Mouse (Mus musculus): ENCODE results near the gene Ctcf.
"Not testable (repeated sequence)": the region's sequence is repeated elsewhere in the genome, so short reads cannot be mapped to it uniquely, and the experiment has no call there.

The Ctcf gene

GRCm38 (mm10) chr8:105636018-105636962 lies at the start of gene Ctcf:
TSS of gene Ctcf (plus strand) at chr8:105636568.
- DNase-seq (ENCODE audit: low read depth): peak; percentile 96

- no peak for DNase-seq (ENCODE audit: low read depth)
These were observed 43.9 kb upstream of the Ctcf start for GRCm38 (mm10) chr8:105592431-105592830.

- no peak for DNase-seq (ENCODE audit: low read depth)
These were observed 42.5 kb upstream of the Ctcf start for GRCm38 (mm10) chr8:105593859-105594258.

- no peak for DNase-seq (ENCODE audit: low read depth)
These were observed 41.7 kb upstream of the Ctcf start for GRCm38 (mm10) chr8:105594451-105595242.

GRCm38 (mm10) chr8:105596362-105597034 lies 39.9 kb upstream of the Ctcf start:
- peak; percentile 83 for DNase-seq (ENCODE audit: low read depth)

DNA sequence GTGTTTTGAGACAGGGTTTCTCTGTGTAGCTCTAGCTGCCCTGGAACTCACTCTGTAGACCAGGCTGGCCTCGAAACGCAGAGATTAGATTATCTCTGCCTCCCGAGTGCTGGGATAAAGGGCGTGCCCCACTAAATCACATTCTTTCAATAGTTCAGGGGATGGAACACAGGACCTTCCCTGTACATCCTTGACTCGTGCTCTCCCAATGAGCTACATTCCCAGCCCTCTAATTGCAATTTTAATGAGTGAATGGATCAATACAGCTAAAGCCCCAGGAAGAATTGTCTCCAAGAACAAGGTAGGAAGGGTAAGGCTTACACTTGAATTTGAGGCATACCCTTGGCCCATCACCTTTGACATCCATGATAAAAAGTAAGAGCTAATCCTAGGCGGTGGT lies 37.6 kb upstream of the Ctcf start:
- DNase-seq (ENCODE audit: low read depth): no peak

DNA sequence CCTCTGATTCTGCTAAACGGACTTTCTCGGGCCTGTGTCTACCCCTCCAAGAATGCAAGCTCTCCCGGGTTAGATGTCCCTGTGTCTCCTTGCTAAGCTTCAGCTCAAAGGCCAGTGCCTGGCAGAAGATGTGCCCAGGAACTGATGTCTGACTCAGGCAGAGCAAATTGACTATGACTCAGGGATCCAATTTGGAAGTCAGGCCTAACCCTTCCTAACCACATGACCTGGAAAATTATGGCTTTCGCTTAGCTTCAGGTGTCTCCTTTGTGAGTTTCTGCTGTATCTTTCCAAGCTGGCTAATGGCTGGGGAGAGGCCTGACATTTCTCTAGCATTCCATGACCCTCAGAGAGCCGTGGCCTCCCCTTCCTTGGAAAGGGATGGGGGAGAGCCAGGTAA lies 35.1 kb upstream of the Ctcf start:
- no peak for DNase-seq (ENCODE audit: low read depth)

DNA sequence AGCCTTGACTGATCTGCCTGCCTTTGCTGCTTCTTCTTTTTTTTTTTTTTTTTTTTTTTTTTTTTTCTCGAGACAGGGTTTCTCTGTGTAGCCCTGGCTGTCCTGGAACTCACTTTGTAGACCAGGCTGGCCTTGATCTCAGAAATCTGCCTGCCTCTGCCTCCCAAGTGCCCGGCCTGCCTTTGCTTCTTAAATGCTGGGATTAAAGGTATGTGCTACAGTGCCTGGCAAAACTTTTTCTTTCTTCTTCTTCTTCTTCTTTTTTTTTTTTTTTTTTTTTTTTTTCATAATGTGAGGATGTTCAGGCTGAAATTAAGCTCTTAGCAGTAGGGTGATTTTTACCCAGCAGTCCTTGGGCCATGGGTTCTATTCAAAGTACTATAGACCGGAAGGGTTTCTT lies 33.8 kb upstream of the Ctcf start:
- not testable (repeated sequence) for DNase-seq (ENCODE audit: low read depth)

DNA sequence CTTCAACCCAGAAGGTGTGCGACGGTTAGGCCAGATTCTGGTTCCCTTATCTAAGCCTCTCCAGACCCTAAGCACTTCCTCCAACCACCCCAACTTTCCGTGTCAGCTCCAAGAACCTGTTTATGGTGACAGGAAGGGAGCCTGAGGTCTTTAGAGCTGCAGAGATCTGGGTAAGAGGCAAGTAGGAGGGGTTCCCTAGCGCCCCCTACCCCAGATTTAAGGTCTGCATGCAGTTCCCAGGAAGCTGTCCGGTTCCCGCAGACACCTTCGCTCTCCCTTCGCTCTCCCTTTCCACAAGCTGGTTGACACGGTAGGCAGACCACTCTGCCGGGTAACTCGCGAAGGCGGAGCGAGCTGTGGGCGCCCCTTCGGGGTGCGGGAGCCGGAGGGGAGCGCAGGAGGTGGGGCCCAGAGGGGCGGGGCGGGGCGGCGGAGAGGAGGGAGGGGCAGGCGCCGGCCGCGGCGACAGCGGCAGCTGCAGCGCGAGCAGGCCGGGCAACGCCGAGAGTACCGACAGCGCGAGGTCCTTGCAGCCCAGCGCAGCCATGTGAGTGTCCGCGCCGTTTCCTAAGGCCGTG lies 31.5 kb upstream of the Ctcf start, which contains the start of gene Ripor1:
Gene Ripor1 (plus strand): TSS at position 452 of the 578 bp plus-strand sequence.
- peak; percentile 90 for DNase-seq (ENCODE audit: low read depth)

GRCm38 (mm10) chr8:105605491-105606188 lies 30.7 kb upstream of the Ctcf start:
- peak; percentile 73 for DNase-seq (ENCODE audit: low read depth)

DNA sequence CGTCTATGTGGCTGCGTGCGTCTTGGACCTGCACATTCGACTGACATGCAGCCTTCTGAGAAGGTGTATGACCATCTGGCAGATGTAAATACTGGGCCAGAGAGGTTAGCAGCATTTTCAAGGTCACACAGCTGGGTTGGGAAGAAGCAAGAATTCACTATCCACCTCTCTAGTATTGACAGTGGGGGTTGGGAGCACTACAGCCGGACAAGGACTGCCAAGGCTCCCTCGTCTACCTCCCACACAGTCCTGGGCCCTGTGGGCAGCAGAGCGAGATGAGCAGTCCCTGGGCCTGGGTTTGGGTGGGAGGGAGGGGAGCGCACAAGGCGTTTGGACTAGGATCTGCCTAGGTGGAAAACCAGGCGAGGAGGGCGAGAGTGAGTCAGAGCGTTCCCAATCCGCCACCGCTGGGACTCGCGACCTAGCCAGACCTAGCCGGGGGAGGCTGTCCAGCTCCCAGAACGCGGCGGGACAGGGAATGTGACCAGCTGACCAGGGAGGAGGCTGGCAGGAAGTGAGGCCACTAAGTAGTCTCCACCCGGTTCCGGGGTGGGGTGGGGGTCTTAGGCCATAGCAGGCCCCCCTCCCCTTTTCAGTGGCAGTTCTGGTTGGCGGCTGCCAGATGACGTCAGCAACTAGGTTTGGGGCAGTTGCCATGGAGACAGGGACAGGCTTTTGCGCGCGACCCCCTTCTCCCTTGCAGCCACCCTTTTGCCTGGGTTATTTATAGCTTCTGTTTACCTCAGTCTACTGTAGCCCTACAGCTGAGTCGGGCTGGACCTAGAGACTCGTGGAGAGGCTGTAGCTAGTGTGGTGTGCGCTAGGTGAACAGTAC lies 30.0 kb upstream of the Ctcf start:
- peak; percentile 77 for DNase-seq (ENCODE audit: low read depth)

DNA sequence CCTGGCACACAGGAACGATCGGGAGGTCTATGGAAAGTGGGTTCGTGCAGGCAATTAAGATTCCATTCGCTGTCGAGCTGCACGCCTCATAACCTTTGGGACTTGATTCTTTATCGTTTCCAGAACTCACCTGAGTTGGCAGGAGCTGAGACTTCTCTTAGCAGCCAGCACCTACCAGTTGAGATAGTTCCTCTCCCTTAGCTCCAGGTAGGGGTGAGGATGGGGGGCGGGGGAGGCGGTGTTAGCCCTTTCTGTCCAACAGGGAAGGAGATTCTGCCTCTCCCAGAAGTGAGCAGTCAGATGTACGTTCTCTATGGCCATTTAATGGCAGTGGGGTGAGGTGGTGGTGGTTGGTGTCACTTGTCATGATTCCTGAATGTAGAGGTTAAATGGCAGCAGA lies 29.3 kb upstream of the Ctcf start:
- no peak for DNase-seq (ENCODE audit: low read depth)

- peak; percentile 81 for DNase-seq (ENCODE audit: low read depth)
These were observed 28.7 kb upstream of the Ctcf start for GRCm38 (mm10) chr8:105607684-105608083.

DNA sequence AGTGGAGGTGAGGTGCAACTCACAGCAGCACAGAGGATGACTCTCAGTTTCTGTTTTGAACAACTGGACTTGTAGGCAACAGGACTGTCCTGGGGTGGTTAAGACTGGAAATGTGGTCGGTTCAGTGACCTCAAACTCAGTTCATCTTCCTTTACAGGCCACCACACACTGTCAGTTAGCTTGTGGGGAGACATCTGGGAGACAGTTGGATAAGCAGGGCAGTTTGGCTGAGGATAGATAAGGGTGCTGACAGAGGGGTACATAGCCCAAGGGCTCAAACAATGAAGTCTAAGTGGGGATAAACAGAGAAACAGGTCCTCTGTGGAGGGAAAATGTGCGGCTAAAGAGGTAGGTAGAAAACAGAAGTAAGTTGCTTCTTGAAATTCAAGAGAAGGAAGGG lies 27.0 kb upstream of the Ctcf start:
- DNase-seq (ENCODE audit: low read depth): no peak

- DNase-seq (ENCODE audit: low read depth): no peak
These were observed 26.6 kb upstream of the Ctcf start for GRCm38 (mm10) chr8:105609771-105610170.

GRCm38 (mm10) chr8:105611836-105612235 lies 24.5 kb upstream of the Ctcf start:
- no peak for DNase-seq (ENCODE audit: low read depth)

DNA sequence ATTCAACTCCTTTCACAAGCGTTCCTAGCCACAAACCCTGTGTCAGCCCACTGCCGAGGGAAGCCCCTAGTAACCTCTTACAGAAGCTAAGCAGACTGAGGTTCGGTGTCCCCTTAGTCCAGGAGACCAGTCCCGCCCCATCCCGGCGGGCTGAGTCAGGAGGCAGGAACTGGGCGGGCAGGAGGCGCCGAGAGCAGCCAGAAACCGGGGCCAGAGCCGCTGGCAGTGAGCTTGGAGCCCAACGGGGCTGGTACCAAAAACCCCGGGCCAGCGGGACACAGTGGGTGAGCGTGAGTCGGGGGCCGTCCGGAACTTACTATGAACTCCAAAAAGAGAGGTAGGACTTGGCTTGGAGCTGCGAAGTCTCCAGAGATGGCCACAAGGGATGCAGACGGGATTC lies 23.3 kb upstream of the Ctcf start:
- DNase-seq (ENCODE audit: low read depth): peak; percentile 47

- peak; percentile 79 for DNase-seq (ENCODE audit: low read depth)
These were observed 22.4 kb upstream of the Ctcf start for GRCm38 (mm10) chr8:105613830-105614511.

- DNase-seq (ENCODE audit: low read depth): no peak
These were observed 20.4 kb upstream of the Ctcf start for GRCm38 (mm10) chr8:105615942-105616341.
